ENCODE assay signal across 11 mouse cellular contexts in the genomic region with DNA sequence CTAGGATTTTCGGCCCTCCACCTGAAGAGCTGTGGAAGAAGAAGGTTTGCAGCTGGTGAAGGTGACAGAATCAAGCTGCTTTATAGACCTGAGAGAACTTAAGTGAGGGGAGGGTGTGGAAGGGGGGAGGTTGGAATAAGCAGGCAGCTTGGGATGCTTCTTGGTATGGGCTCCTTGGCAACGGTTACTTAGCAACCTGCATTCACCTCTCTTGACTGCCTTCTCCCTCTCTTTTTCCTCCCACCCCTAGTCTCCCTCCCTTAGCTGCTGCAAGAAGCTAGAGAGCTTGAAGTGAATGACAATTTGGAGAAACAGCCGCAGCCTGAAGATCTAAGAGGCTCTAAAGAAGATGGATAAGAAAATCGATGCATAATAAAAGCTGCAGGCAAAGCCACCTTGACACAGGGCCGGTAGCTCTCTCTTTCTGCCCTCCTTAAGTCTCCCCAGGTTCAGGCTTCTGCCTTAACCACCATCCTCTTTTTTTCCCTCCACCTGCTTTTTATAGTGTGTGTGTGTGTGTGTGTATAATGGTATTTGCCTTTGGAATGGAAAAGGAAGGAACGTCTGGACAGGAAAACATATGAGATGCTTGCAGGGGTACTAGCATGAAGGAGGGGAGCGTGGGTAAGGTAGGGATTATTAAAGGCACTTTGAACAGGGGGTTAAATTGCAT.
DNase-seq lines count a peak whose midpoint lies in the region; ATAC-seq and TF ChIP-seq lines count a peak whose summit lies in the region.
"Had no signal": no experiment of that assay in that cellular context is flagged by ENCODE, and none has a peak within 500 bp of the region (broad histone marks: within the 10 kb centered on the region; RNA-seq: fewer than 3 reads in every experiment).

No protein-coding gene starts in this region.

- intact Hi-C loops in gastrocnemius, adult 2 months (cut with DNase I) = loop anchor here (5.0 kb wide), 1 partner anchor 153 kb away; no protein-coding TSS in a partner anchor

- peak overlapping the region; percentile 25 for H3K4me2 ChIP-seq in forebrain, embryonic 15.5 days (replicated peaks)
- no peak overlapping the region for H3K4me2 ChIP-seq in neural tube, embryonic 11.5 days (ENCODE audit: low read depth)
- H3K4me2 ChIP-seq: intestine, embryonic 15.5 days; lung, embryonic 15.5 days had no signal

- peak overlapping the region; percentile 22; the same call in 1 of the 2 replicates for H3K9ac ChIP-seq in forebrain, embryonic 15.5 days (replicated peaks)
- no peak overlapping the region for H3K9ac ChIP-seq in neural tube, embryonic 11.5 days (ENCODE audit: low read length)
- H3K9ac ChIP-seq: intestine, embryonic 15.5 days; lung, embryonic 15.5 days had no signal

- H3K36me3 ChIP-seq in forebrain, embryonic 15.5 days = no peaks in the 10 kb centered on the region
- H3K36me3 ChIP-seq in neural tube, embryonic 11.5 days (ENCODE audit: control insufficient read depth, insufficient read depth, low read length) = no peaks in the 10 kb centered on the region
- H3K36me3 ChIP-seq in limb, embryonic 10.5 days = no peaks in the 10 kb centered on the region
- H3K36me3 ChIP-seq: intestine, embryonic 15.5 days; lung, embryonic 15.5 days had no signal

- H3K27me3 ChIP-seq in forebrain, embryonic 15.5 days = no peaks in the 10 kb centered on the region
- H3K27me3 ChIP-seq in neural tube, embryonic 11.5 days (ENCODE audit: control insufficient read depth, insufficient read depth, low read length) = no peaks in the 10 kb centered on the region
- H3K27me3 ChIP-seq in limb, embryonic 10.5 days (ENCODE audit: low read depth, poor library complexity, severe bottlenecking) = peaks cover 35% of the 10 kb centered on the region

- no peak for TF ChIP-seq CTCF in gastrocnemius, adult 2 months (IDR thresholded peaks at IDR 0.05)
- no peak for TF ChIP-seq CTCF in lung, adult 2 months (IDR thresholded peaks at IDR 0.05; ENCODE audit: insufficient read depth, low read length)

- peak overlapping the region; percentile 13; the same call in 1 of the 2 replicates for H3K4me3 ChIP-seq in forebrain, embryonic 15.5 days
- no peak overlapping the region for H3K4me3 ChIP-seq in neural tube, embryonic 11.5 days (ENCODE audit: low read depth, low read length)
- H3K4me3 ChIP-seq in gastrocnemius, adult 2 months = no peak overlapping the region
- H3K4me3 ChIP-seq in limb, embryonic 10.5 days = no peak overlapping the region
- no peak overlapping the region for H3K4me3 ChIP-seq in lung, adult 2 months (replicated peaks; ENCODE audit: extremely low read depth, low read depth, low read length)
- H3K4me3 ChIP-seq: erythroblast, embryonic 14.5 days; intestine, embryonic 15.5 days; lung, embryonic 15.5 days had no signal

- peak; percentile 15 for DNase-seq in ZHBTc4 (ENCODE audit: low read depth, low spot score)
- peak; percentile 28 to 72 for DNase-seq in layer of hippocampus, postnatal 14 days (ENCODE audit: low spot score in 2 of 2)
- peak; percentile 60 for DNase-seq in neural tube, embryonic 11.5 days (ENCODE audit: low spot score)
- DNase-seq in gastrocnemius, adult 2 months = no peak
- DNase-seq in urinary bladder, postnatal 4 days (ENCODE audit: low spot score in 2 of 2) = no peak
- no peak for DNase-seq in limb, embryonic 10.5 days (ENCODE audit: low spot score)
- no peak for DNase-seq in lung, adult 2 months

- WGBS in forebrain, embryonic 15.5 days = 12% methylated on average over 7 of the region's 7 CpGs
- WGBS in neural tube, embryonic 11.5 days = 45% methylated on average over 7 of the region's 7 CpGs
- 60% methylated on average over 7 of the region's 7 CpGs for WGBS in limb, embryonic 10.5 days
- 51% methylated on average over 7 of the region's 7 CpGs for WGBS in lung, adult 2 months

- peak; percentile 96 for ATAC-seq in forebrain, embryonic 15.5 days (replicated peaks)
- ATAC-seq in neural tube, embryonic 11.5 days (ENCODE audit: insufficient read depth, low FRiP score, low TSS enrichment) = peak; percentile 77; the same call in 1 of the 2 replicates
- ATAC-seq: intestine, embryonic 15.5 days had no signal

- peak overlapping the region; percentile 90 for H3K27ac ChIP-seq in forebrain, embryonic 15.5 days (replicated peaks)
- H3K27ac ChIP-seq in neural tube, embryonic 11.5 days (ENCODE audit: low read depth, low read length) = 0 out of 2 replicates have a peak overlapping the region, but pooled peaks have one; percentile 14
- H3K27ac ChIP-seq in gastrocnemius, adult 2 months = no peak overlapping the region
- H3K27ac ChIP-seq in limb, embryonic 10.5 days = no peak overlapping the region
- H3K27ac ChIP-seq: intestine, embryonic 15.5 days; lung, embryonic 15.5 days had no signal

- TF ChIP-seq POLR2A in lung, adult 2 months (IDR thresholded peaks at IDR 0.05; ENCODE audit: borderline replicate concordance, extremely low read depth, low read depth, low read length) = no peak

- peaks cover 34% of the 10 kb centered on the region for H3K4me1 ChIP-seq in forebrain, embryonic 15.5 days
- no peaks in the 10 kb centered on the region; the same call in 1 of the 2 replicates for H3K4me1 ChIP-seq in neural tube, embryonic 11.5 days (ENCODE audit: control insufficient read depth, insufficient read depth, low read length)
- no peaks in the 10 kb centered on the region; the same call in 1 of the 2 replicates for H3K4me1 ChIP-seq in limb, embryonic 10.5 days
- no peaks in the 10 kb centered on the region for H3K4me1 ChIP-seq in lung, adult 2 months (ENCODE audit: control insufficient read depth, insufficient read depth, low read length)
- H3K4me1 ChIP-seq: intestine, embryonic 15.5 days; lung, embryonic 15.5 days had no signal

- H3K9me3 ChIP-seq in forebrain, embryonic 15.5 days = no peaks in the 10 kb centered on the region
- H3K9me3 ChIP-seq in neural tube, embryonic 11.5 days (ENCODE audit: control insufficient read depth, low read length) = no peaks in the 10 kb centered on the region
- no peaks in the 10 kb centered on the region for H3K9me3 ChIP-seq in limb, embryonic 10.5 days (replicated peaks)
- H3K9me3 ChIP-seq: intestine, embryonic 15.5 days; lung, embryonic 15.5 days had no signal

Comparison
In these comparisons a context has a peak if more than half of its experiments do, and no peak if none do; other contexts are left out.
1. DNase-seq: peak in ZHBTc4 (single experiment), layer of hippocampus, postnatal 14 days (2 of 2) and neural tube, embryonic 11.5 days (single experiment); none in gastrocnemius, adult 2 months (single experiment), urinary bladder, postnatal 4 days (0 of 2), limb, embryonic 10.5 days (single experiment) and lung, adult 2 months (single experiment).
2. H3K27ac ChIP-seq: peak in forebrain, embryonic 15.5 days (single experiment) and neural tube, embryonic 11.5 days (single experiment); none in gastrocnemius, adult 2 months (single experiment) and limb, embryonic 10.5 days (single experiment).